Mouse (Mus musculus) thymus, adult 2 months (tissue): Measurements from ENCODE around the gene Rorc. TPM values are rescaled to one million over a fixed set of nuclear protein-coding genes. Genes with fewer than 3 reads are reported as not detected.

Source experiments
- DNase-seq: peaks from one replicate; pipeline ENCODE4 v3.0.0; 2021
- H3K27ac ChIP-seq: fragments of 200-500 bp; 2 replicates; pipeline ENCODE4 v1.5.1; 2012; ENCODE audit warnings: low read length, control low read depth; ENCODE audit not compliant: control insufficient read depth, insufficient read depth
- H3K27me3 ChIP-seq: fragments of 200-500 bp; 2 replicates; pipeline ENCODE4 v1.6.1; 2012; ENCODE audit warnings: mild to moderate bottlenecking, low read length, moderate library complexity, mixed read lengths; ENCODE audit not compliant: control insufficient read depth, insufficient read depth
- H3K36me3 ChIP-seq: fragments of 200-500 bp; 2 replicates; pipeline ENCODE4 v1.6.1; 2012; ENCODE audit warnings: mild to moderate bottlenecking, low read length, moderate library complexity; ENCODE audit not compliant: control insufficient read depth, insufficient read depth
- H3K4me1 ChIP-seq: fragments of 200-500 bp; replicated peaks from 2 replicates; pipeline ENCODE4 v1.6.1; 2012; ENCODE audit warnings: low read length; ENCODE audit not compliant: control insufficient read depth, insufficient read depth
- H3K4me3 ChIP-seq: fragments of 200-500 bp; 2 replicates; pipeline ENCODE4 v1.5.1; 2012; ENCODE audit warnings: mild to moderate bottlenecking, low read length, control low read depth, moderate library complexity; ENCODE audit not compliant: control insufficient read depth, insufficient read depth
- CTCF ChIP-seq: fragments of 200-500 bp; IDR thresholded peaks from 2 replicates; pipeline ENCODE4 v1.5.1; 2012; ENCODE audit warnings: mild to moderate bottlenecking, control low read depth, low read length, moderate library complexity, borderline replicate concordance; ENCODE audit not compliant: control insufficient read depth, poor library complexity, insufficient read depth; ENCODE audit errors: extremely low read depth
- POLR2A ChIP-seq: fragments of 200-500 bp; IDR thresholded peaks from 2 replicates; pipeline ENCODE4 v1.6.1; 2012; ENCODE audit warnings: mild to moderate bottlenecking, low read length, control low read depth, moderate library complexity; ENCODE audit not compliant: control insufficient read depth, poor library complexity, insufficient read depth; ENCODE audit errors: extremely low read depth
- WGBS: fragments of 180-500 bp; shearing (Covaris S2); methylation state at CpG from one replicate; pipeline ENCODE4 v1.1.7; 2018; 5-methylcytosine and 5-hydroxymethylcytosine counted together
- polyA plus RNA-seq: library from polyadenylated mRNA; depleted of rRNA; stranded (reverse); fragments of >200 nt; gene quantifications from 2 replicates; pipeline ENCODE4 v1.2.3, GENCODE M21; 2012

Gene Rorc
- polyA plus RNA-seq, 1 experiment, result 296 TPM

DNA sequence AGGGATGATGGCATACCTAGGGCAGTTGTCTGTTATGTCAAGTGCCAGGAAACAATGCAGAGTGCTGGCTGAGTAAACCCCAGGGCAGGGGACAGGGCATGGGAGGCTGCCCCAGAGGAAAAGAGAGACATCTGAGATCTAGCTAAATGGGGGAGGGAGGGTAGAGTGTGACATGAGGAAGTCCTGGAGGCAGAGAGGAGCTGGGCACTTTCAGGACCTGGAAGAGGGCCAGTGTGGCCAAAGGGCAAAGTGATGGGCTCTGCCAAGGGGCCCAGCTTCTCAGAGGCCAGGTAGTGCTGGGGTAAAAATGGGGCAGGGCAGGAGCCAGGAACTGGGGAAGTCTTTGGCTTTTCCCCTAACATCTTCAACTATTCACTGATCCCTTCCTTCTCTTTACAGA lies 2.0 kb downstream of the Rorc start:
- Histone ChIP-seq H3K4me1 (peaks cover 51% of the 10 kb centered on the region), H3K27me3 (no peaks in the 10 kb centered on the region), H3K4me3 (peak overlapping the region; percentile 48), H3K27ac (peak overlapping the region; percentile 97), H3K36me3 (no peaks in the 10 kb centered on the region; the same call in 1 of the 2 replicates)
- no peak for DNase-seq
- TF ChIP-seq POLR2A (no peak), CTCF (no peak)

DNA sequence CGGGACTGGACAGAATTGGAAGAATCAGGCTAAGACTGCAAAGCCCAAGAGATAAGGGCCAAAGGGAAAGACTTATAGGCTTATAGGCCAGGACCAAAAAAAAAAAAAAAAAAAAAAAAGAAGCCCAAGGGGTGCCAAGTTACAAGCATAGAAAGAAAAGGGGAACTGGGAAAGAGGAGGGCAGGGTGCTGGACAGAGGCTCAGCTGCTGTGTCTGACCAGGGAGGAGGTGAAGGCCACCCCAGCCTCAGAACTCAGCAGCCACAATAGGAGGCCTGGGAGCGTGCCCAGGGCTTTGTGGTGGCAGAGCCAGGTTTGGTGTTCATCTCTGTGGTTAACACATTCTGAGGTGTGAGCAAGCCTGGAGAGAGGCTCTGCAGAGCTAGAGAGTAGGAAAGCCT lies 2.6 kb downstream of the Rorc start:
- Histone ChIP-seq H3K4me1 (peaks cover 52% of the 10 kb centered on the region), H3K27me3 (no peaks in the 10 kb centered on the region), H3K36me3 (no peaks in the 10 kb centered on the region; the same call in 1 of the 2 replicates), H3K4me3 (peak overlapping the region; percentile 48), H3K27ac (peak overlapping the region; percentile 97)
- no peak for DNase-seq
- TF ChIP-seq POLR2A, result no peak
- no peak for TF ChIP-seq CTCF
- 15% methylated on average over 2 of the region's 2 CpGs for WGBS

DNA sequence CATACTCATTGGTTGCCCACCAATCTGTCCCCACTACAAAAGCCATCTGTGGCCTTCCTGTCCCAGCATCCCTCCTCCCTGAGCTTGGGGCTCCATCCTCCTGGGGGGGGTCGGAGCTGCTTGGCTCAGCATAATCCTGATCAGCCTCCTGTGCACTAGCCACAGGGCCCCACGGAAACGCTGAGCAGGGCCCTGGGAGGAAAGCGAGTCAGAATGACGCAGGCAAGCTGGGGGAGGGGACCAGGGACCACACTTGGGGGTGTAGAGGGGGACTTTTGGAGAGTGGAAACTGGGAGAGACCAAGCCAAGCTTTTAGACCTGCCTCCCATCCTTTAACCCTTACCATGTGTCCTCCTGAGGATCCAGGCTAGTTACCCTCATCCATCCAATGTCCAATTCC lies 3.3 kb downstream of the Rorc start:
- Histone ChIP-seq H3K4me3 (peak overlapping the region; percentile 48), H3K4me1 (peaks cover 54% of the 10 kb centered on the region), H3K27ac (peak overlapping the region; percentile 97), H3K36me3 (no peaks in the 10 kb centered on the region; the same call in 1 of the 2 replicates), H3K27me3 (no peaks in the 10 kb centered on the region)
- TF ChIP-seq CTCF (no peak), POLR2A (0 out of 2 replicates have a peak, but pooled peaks have one; percentile 26)
- WGBS, result 27% methylated on average over 5 of the region's 5 CpGs
- peak; percentile 77 for DNase-seq

DNA sequence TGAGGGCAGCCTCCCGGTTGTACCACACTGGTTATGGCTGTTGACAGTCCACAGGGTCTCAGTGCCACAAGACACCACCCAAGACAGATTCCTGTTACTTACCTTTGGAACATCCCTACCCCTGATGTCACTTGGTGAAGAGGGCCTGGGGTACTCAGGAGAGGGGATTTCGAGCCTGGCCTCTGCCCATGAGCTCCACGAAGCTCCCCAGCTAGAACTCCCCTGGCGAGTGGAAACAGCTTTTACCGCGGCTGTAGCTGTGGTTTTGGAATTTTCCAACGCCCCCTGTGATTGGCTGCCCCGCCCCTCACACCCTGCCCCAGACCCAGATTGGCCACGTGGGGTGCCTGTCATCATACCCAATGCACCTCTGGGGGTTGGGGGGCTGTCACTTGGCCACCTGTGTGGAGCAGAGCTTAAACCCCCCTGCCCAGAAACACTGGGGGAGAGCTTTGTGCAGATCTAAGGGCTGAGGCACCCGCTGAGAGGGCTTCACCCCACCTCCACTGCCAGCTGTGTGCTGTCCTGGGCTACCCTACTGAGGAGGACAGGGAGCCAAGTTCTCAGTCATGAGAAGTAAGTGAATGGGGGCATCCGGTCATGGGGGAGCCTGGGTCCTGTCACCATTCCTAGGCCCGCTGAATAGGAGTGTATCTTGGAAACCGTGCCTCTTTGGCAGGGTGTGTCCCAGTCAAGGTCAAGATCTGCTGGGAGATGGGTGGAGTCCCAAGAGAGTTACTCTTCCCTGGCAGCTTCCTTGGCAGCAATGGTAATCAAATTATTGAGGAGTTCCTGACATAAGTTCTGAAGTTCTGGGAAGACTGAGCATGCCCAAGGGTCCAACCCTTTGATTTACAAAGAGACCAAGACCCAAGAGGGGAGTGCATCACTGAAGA lies 4.7 kb downstream of the Rorc start:
- WGBS, result 13% methylated on average over 13 of the region's 13 CpGs

DNA sequence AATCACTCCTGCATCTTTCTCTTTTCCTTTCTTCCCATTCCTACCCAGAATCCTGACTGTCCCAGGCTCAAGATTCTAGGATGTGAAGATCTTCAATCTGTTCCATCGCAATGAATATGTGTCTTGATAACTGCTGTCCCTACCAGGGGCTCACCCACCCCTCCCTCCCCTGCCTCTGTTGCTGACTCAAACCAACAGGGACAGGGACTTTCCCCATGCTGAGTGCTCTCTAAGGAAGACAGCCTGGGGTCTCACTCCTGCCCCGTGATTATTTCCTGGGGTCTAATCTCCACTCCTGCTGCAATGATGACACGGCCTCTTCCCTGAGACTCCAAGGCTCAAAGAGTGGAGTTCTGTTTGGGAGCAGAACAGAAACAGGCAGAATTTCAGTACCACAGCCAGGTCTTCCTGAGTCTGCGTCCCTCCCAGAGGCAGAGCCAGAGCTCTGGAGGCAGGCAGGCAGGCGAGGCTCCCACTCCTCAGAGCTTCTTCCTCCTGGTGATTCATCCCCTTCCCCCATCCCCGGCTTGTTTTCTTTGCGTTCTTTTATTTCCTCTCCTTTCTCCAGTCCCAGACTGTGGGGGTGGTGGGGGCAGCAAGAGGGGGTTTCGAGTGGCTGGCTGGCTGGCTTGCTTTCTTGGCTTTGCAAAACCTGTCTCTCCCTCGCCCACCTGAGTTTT lies 7.4 kb downstream of the Rorc start:
- peak overlapping the region; percentile 78 for H3K4me3 ChIP-seq
- DNase-seq, result no peak
- H3K27ac ChIP-seq, result peak overlapping the region; percentile 42
- no peaks in the 10 kb centered on the region for H3K27me3 ChIP-seq
- peaks cover 3% of the 10 kb centered on the region; the same call in 1 of the 2 replicates for H3K36me3 ChIP-seq
- TF ChIP-seq CTCF (no peak), POLR2A (no peak)
- WGBS, result 37% methylated on average over 9 of the region's 9 CpGs
- peaks cover 48% of the 10 kb centered on the region for H3K4me1 ChIP-seq

More for the DNA sequence above, 4.7 kb downstream of the Rorc start:
- no peaks in the 10 kb centered on the region for H3K27me3 ChIP-seq
- TF ChIP-seq POLR2A (peak; percentile 94), CTCF (0 out of 2 replicates have a peak, but pooled peaks have one; percentile 26)
- H3K4me3 ChIP-seq, result peak overlapping the region; percentile 78
- no peaks in the 10 kb centered on the region for H3K36me3 ChIP-seq
- peak overlapping the region; percentile 97 for H3K27ac ChIP-seq
- peaks cover 54% of the 10 kb centered on the region for H3K4me1 ChIP-seq
- peak; percentile 97 for DNase-seq

DNA sequence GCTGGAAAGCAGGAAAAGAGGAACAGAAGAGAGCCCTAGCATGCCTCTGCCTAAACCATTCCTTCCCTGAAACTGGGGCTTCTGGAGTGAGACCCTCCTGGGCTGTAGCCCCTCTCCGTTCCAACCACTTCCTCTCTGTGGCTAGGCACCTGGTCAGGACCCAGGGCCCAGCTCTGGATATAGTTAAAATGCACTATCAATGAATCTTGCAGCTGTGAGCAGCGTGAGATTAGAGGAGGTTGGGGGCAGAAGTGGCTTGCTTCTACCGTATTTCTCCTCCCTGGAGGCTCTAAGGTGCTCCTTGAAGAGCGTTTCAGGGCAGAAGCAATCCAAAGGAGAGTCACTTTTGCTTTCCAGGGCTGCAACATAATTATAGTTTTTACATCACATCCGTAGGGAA lies 9.7 kb downstream of the Rorc start:
- DNase-seq, result peak; percentile 73
- peak overlapping the region; percentile 12; the same call in 1 of the 2 replicates for H3K4me3 ChIP-seq
- TF ChIP-seq POLR2A, result no peak
- TF ChIP-seq CTCF, result no peak
- H3K27me3 ChIP-seq, result no peaks in the 10 kb centered on the region
- WGBS, result 17% methylated on average over 5 of the region's 5 CpGs
- peak overlapping the region; percentile 83 for H3K27ac ChIP-seq
- peaks cover 9% of the 10 kb centered on the region; the same call in 1 of the 2 replicates for H3K36me3 ChIP-seq
- peaks cover 55% of the 10 kb centered on the region for H3K4me1 ChIP-seq
